Mouse (Mus musculus) C2C12 (cell line): ENCODE data around the gene Pappa. TPM values are rescaled to one million over a fixed set of nuclear protein-coding genes. Genes with fewer than 3 reads are reported as not detected.

Experiments used
- H3K27me3 ChIP-seq: one replicate; pipeline ENCODE4 v1.6.1; 2011; ENCODE audit not compliant: control insufficient read depth, insufficient read depth, insufficient read length
- H3K36me3 ChIP-seq: one replicate; pipeline ENCODE4 v1.6.1; 2011; ENCODE audit not compliant: control insufficient read depth, insufficient read depth
- H3K4me3 ChIP-seq: one replicate; pipeline ENCODE4 v1.5.1; 2011; ENCODE audit warnings: mild to moderate bottlenecking, control low read depth; ENCODE audit not compliant: poor library complexity, insufficient read depth, severe bottlenecking
- H3K79me2 ChIP-seq: one replicate; pipeline ENCODE4 v1.6.1; 2011; ENCODE audit not compliant: control insufficient read depth, insufficient read depth
- H3K79me3 ChIP-seq: one replicate; pipeline ENCODE4 v1.6.1; 2011; ENCODE audit warnings: low read depth, control low read depth
- H3ac ChIP-seq: one replicate; pipeline ENCODE3; 2011; ENCODE audit warnings: low read depth; ENCODE audit not compliant: control insufficient read depth, insufficient read length
- CEBPB ChIP-seq: IDR thresholded peaks from one replicate; pipeline ENCODE4 v1.6.1; 2011; ENCODE audit warnings: low read depth, mild to moderate bottlenecking, control low read depth, moderate library complexity
- CTCF ChIP-seq: IDR thresholded peaks from one replicate; pipeline ENCODE4 v1.5.1; 2011; ENCODE audit not compliant: control insufficient read depth, insufficient read depth, insufficient read length
- FOSL1 ChIP-seq: IDR thresholded peaks from one replicate; pipeline ENCODE4 v1.8.0; 2011; ENCODE audit warnings: mild to moderate bottlenecking, low read length; ENCODE audit not compliant: poor library complexity, insufficient read depth, severe bottlenecking
- MAX ChIP-seq: IDR thresholded peaks from one replicate; pipeline ENCODE4 v1.6.1; 2011; ENCODE audit warnings: mild to moderate bottlenecking, control low read depth
- MYOD1 ChIP-seq: IDR thresholded peaks from one replicate; pipeline ENCODE4 v1.6.1; 2011; ENCODE audit warnings: low read depth; ENCODE audit not compliant: control insufficient read depth, insufficient read length
- MYOG ChIP-seq: IDR thresholded peaks from one replicate; pipeline ENCODE4 v1.6.1; 2011; ENCODE audit not compliant: control insufficient read depth, insufficient read length; ENCODE audit errors: extremely low read depth
- USF1 ChIP-seq: IDR thresholded peaks from one replicate; pipeline ENCODE4 v1.6.1; 2011; ENCODE audit warnings: low read depth, mild to moderate bottlenecking, control low read depth, moderate library complexity
- polyA plus RNA-seq: library from polyadenylated mRNA; unstranded; fragments of >200 nt; fragmentation: generic; extraction: Trizol; gene quantifications from one replicate; pipeline ENCODE4 v1.2.1, GENCODE M21; 2012; ENCODE audit warnings: missing spikeins

The Pappa gene
- polyA plus RNA-seq, 1 experiment = 0.57 TPM

GRCm38 (mm10) chr4:65159481-65159880 lies 35.5 kb downstream of the Pappa start:
- TF ChIP-seq CEBPB (no peak), USF1 (no peak), MYOG (no peak), FOSL1 (no peak), CTCF (no peak), MYOD1 (no peak)

DNA sequence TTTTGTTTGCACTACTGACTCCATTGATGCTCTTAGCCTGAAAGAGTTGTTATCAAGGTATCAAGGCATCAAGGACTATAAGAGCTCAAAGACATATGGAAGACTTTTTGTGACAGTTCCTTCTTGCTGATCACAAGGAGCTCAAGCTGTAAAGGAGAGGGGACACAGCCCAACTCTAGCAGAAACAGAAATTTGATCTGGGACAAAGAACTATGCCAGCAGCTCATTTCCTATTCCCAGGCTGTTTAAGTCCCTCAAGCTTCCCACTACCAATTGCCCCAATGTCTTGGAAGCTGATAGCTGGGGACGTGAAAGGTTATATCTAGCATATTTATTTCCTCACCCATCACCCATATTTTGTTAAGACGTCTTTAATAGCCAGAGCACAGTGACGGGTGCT lies 39.7 kb downstream of the Pappa start:
- H3K4me3 ChIP-seq = no peak overlapping the region
- H3K79me2 ChIP-seq = no peaks in the 10 kb centered on the region
- no peaks in the 10 kb centered on the region for H3K27me3 ChIP-seq
- H3K36me3 ChIP-seq = no peaks in the 10 kb centered on the region
- no peak overlapping the region for H3ac ChIP-seq
- no peaks in the 10 kb centered on the region for H3K79me3 ChIP-seq
- TF ChIP-seq MAX (no peak), CEBPB (no peak), FOSL1 (no peak), MYOG (no peak), USF1 (no peak), MYOD1 (no peak), CTCF (no peak)

More at GRCm38 (mm10) chr4:65159481-65159880, 35.5 kb downstream of the Pappa start:
- Histone ChIP-seq H3K79me2 (no peaks in the 10 kb centered on the region), H3K36me3 (no peaks in the 10 kb centered on the region), H3K27me3 (no peaks in the 10 kb centered on the region), H3ac (no peak overlapping the region), H3K79me3 (no peaks in the 10 kb centered on the region), H3K4me3 (no peak overlapping the region)

GRCm38 (mm10) chr4:65166288-65166835 lies 42.4 kb downstream of the Pappa start:
- Histone ChIP-seq H3K27me3 (no peaks in the 10 kb centered on the region), H3K4me3 (no peak overlapping the region), H3K79me3 (no peaks in the 10 kb centered on the region), H3K36me3 (no peaks in the 10 kb centered on the region), H3ac (no peak overlapping the region), H3K79me2 (no peaks in the 10 kb centered on the region)
- TF ChIP-seq CEBPB (no peak), CTCF (no peak), MAX (no peak), MYOG (no peak)

- H3K79me3 ChIP-seq = no peaks in the 10 kb centered on the region
- H3K4me3 ChIP-seq = no peak overlapping the region
- H3K36me3 ChIP-seq = no peaks in the 10 kb centered on the region
- H3K79me2 ChIP-seq = no peaks in the 10 kb centered on the region
- TF ChIP-seq FOSL1 = peak; percentile 60
- TF ChIP-seq MYOD1 = no peak
- no peak for TF ChIP-seq MAX
- no peak for TF ChIP-seq USF1
- H3K27me3 ChIP-seq = no peaks in the 10 kb centered on the region
- H3ac ChIP-seq = no peak overlapping the region
These were observed 50.5 kb downstream of the Pappa start for GRCm38 (mm10) chr4:65174505-65174904.

GRCm38 (mm10) chr4:65178146-65178545 lies 54.2 kb downstream of the Pappa start:
- H3K79me2 ChIP-seq = no peaks in the 10 kb centered on the region
- H3K4me3 ChIP-seq = no peak overlapping the region
- no peaks in the 10 kb centered on the region for H3K79me3 ChIP-seq
- H3K36me3 ChIP-seq = no peaks in the 10 kb centered on the region
- H3K27me3 ChIP-seq = no peaks in the 10 kb centered on the region
- no peak overlapping the region for H3ac ChIP-seq
- TF ChIP-seq MYOG = no peak
- TF ChIP-seq FOSL1 = no peak
- TF ChIP-seq CTCF = no peak
- no peak for TF ChIP-seq MAX
- TF ChIP-seq CEBPB = no peak
- no peak for TF ChIP-seq USF1
- no peak for TF ChIP-seq MYOD1

GRCm38 (mm10) chr4:65187236-65187635 lies 63.3 kb downstream of the Pappa start:
- Histone ChIP-seq H3K79me3 (no peaks in the 10 kb centered on the region), H3K79me2 (no peaks in the 10 kb centered on the region), H3ac (no peak overlapping the region), H3K36me3 (no peaks in the 10 kb centered on the region), H3K4me3 (no peak overlapping the region), H3K27me3 (no peaks in the 10 kb centered on the region)
- TF ChIP-seq USF1 (no peak), CEBPB (no peak), CTCF (no peak), FOSL1 (no peak), MYOD1 (no peak), MYOG (no peak), MAX (no peak)
